Comparison of ENCODE assay signal across 8 mouse cellular contexts in the genomic region with DNA sequence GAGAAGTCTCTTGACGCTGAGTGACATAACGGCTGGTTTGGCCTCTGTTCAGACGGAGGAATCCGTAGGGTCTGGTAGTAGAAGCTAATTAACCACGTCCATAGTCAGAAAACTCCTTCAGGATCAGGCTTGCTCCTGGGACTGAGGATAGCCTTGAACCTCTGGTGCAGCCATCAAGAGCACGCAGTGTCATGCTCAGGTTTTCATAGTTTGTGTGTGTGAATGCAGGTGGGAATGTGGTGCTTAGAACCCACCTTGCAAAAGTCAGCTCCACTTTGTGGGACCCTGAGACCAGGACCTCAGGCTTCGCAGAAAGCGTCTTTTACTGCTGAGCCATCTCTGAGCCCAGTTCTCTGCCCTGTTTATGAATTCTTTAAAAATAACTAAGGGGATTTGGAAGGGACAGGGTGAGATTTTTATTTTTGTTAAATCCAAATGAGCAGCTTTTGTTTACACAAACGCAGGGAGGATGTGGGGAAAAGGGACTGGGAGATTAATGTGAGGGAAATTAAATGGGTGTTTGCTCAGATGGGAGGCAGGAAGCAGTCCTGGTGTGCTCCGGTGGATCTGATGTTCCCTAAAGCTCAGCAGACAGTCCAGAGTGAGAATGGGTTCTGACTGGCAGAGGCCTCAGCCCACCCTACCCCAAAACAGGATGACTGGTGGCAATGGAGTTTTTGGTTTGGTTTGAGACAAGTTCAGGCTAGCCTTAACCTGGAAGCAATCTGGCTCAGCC. TPM values are rescaled to one million over a fixed set of nuclear protein-coding genes. Genes with fewer than 3 reads are reported as not detected.
A peak's percentile ranks its signal among the peaks of the same experiment; 100 is the strongest.
DNase-seq lines count a peak whose midpoint lies in the region; ATAC-seq and TF ChIP-seq lines count a peak whose summit lies in the region.

No protein-coding gene starts in this region.

- H3K36me3 ChIP-seq in hindbrain, embryonic 11.5 days (ENCODE audit: control insufficient read depth, insufficient read depth, low read length): no peaks in the 10 kb centered on the region
- peaks cover 24% of the 10 kb centered on the region for H3K36me3 ChIP-seq in hindbrain, embryonic 10.5 days
- H3K36me3 ChIP-seq in hindbrain, embryonic 14.5 days (replicated peaks; ENCODE audit: control insufficient read depth, insufficient read depth): peaks cover 21% of the 10 kb centered on the region
- H3K36me3 ChIP-seq in lung, postnatal 0 days (ENCODE audit: insufficient read depth, low read length): peaks cover 29% of the 10 kb centered on the region

- WGBS in hindbrain, embryonic 11.5 days: 64% methylated on average over 10 of the region's 10 CpGs
- WGBS in hindbrain, embryonic 10.5 days: 71% methylated on average over 10 of the region's 10 CpGs
- 54% methylated on average over 10 of the region's 10 CpGs for WGBS in hindbrain, embryonic 14.5 days
- WGBS in lung, postnatal 0 days: 26% methylated on average over 10 of the region's 10 CpGs

- H3K9me3 ChIP-seq in hindbrain, embryonic 11.5 days (ENCODE audit: control insufficient read depth, low read length): no peaks in the 10 kb centered on the region
- H3K9me3 ChIP-seq in hindbrain, embryonic 10.5 days: no peaks in the 10 kb centered on the region
- no peaks in the 10 kb centered on the region for H3K9me3 ChIP-seq in hindbrain, embryonic 14.5 days (ENCODE audit: control insufficient read depth, low read length)
- H3K9me3 ChIP-seq in lung, postnatal 0 days (ENCODE audit: low read length): no peaks in the 10 kb centered on the region

- no peak for TF ChIP-seq CTCF in lung, postnatal 0 days (IDR thresholded peaks at IDR 0.05)

- no peak for DNase-seq in hindbrain, embryonic 11.5 days (ENCODE audit: low spot score)
- no peak for DNase-seq in hindbrain, embryonic 10.5 days (ENCODE audit: low spot score)
- DNase-seq in R1 (ENCODE audit: low read depth, low spot score): peak; percentile 30
- no peak for DNase-seq in hindbrain, embryonic 14.5 days (ENCODE audit: low spot score)
- peak; percentile 81 for DNase-seq in lung, postnatal 0 days (ENCODE audit: low spot score)
- no peak for DNase-seq in right cerebral cortex, postnatal 25 days
- no peak for DNase-seq in cerebellum, postnatal 14 days
- DNase-seq in embryo, embryonic 10.5 days (ENCODE audit: low spot score): no peak

- 0 out of 2 replicates have a peak overlapping the region, but pooled peaks have one; percentile 6 for H3K27ac ChIP-seq in hindbrain, embryonic 11.5 days (ENCODE audit: low read depth, low read length)
- no peak overlapping the region for H3K27ac ChIP-seq in hindbrain, embryonic 10.5 days
- peak overlapping the region; percentile 54; the same call in 1 of the 2 replicates for H3K27ac ChIP-seq in hindbrain, embryonic 14.5 days
- H3K27ac ChIP-seq in lung, postnatal 0 days (ENCODE audit: low read length): peak overlapping the region; percentile 99

- H3K4me2 ChIP-seq in hindbrain, embryonic 11.5 days (replicated peaks; ENCODE audit: low read depth, low read length): no peak overlapping the region
- peak overlapping the region; percentile 85 for H3K4me2 ChIP-seq in hindbrain, embryonic 14.5 days (replicated peaks)
- H3K4me2 ChIP-seq in lung, postnatal 0 days (replicated peaks; ENCODE audit: low read depth, low read length): peak overlapping the region; percentile 62

- no peaks in the 10 kb centered on the region for H3K27me3 ChIP-seq in hindbrain, embryonic 11.5 days (ENCODE audit: control insufficient read depth, insufficient read depth, low read length)
- no peaks in the 10 kb centered on the region for H3K27me3 ChIP-seq in hindbrain, embryonic 10.5 days (ENCODE audit: insufficient read depth, poor library complexity, severe bottlenecking)
- no peaks in the 10 kb centered on the region for H3K27me3 ChIP-seq in hindbrain, embryonic 14.5 days (ENCODE audit: control insufficient read depth, insufficient read depth, low read length)
- no peaks in the 10 kb centered on the region for H3K27me3 ChIP-seq in lung, postnatal 0 days (replicated peaks; ENCODE audit: insufficient read depth, low read length)

- H3K4me3 ChIP-seq in hindbrain, embryonic 11.5 days (ENCODE audit: low read depth, low read length): no peak overlapping the region
- H3K4me3 ChIP-seq in hindbrain, embryonic 10.5 days: no peak overlapping the region
- H3K4me3 ChIP-seq in hindbrain, embryonic 14.5 days (replicated peaks; ENCODE audit: low read length): no peak overlapping the region
- H3K4me3 ChIP-seq in lung, postnatal 0 days (ENCODE audit: low read depth, low read length): peak overlapping the region; percentile 90

- peak; percentile 56; the same call in 1 of the 2 replicates for TF ChIP-seq EP300 in lung, postnatal 0 days (IDR thresholded peaks at IDR 0.05)

- no peak for ATAC-seq in hindbrain, embryonic 11.5 days (ENCODE audit: low FRiP score)
- ATAC-seq in hindbrain, embryonic 14.5 days (ENCODE audit: low FRiP score): no peak
- peak; percentile 13; the same call in 1 of the 2 replicates for ATAC-seq in lung, postnatal 0 days

- no peak overlapping the region for H3K9ac ChIP-seq in hindbrain, embryonic 11.5 days (ENCODE audit: low read depth, low read length)
- H3K9ac ChIP-seq in hindbrain, embryonic 14.5 days: no peak overlapping the region
- H3K9ac ChIP-seq in lung, postnatal 0 days (replicated peaks; ENCODE audit: low read depth): peak overlapping the region; percentile 100

- H3K4me1 ChIP-seq in hindbrain, embryonic 11.5 days (replicated peaks; ENCODE audit: control insufficient read depth, insufficient read depth, low read length): no peaks in the 10 kb centered on the region; the same call in 1 of the 2 replicates
- H3K4me1 ChIP-seq in hindbrain, embryonic 10.5 days (replicated peaks): peaks cover 39% of the 10 kb centered on the region
- H3K4me1 ChIP-seq in hindbrain, embryonic 14.5 days (replicated peaks; ENCODE audit: control insufficient read depth, insufficient read depth, low read length): peaks cover 34% of the 10 kb centered on the region
- H3K4me1 ChIP-seq in lung, postnatal 0 days (ENCODE audit: insufficient read depth, low read depth, low read length): peaks cover 8% of the 10 kb centered on the region; the same call in 1 of the 2 replicates

RNA-seq across cellular contexts. Expression of a gene that starts 4.4 kb away (rescaled TPM):
- polyA plus RNA-seq in hindbrain, embryonic 11.5 days (2014; fragmentation: Nextera tagmentation; extraction: Ambion mirVana): 48.9 and 53.4 TPM in 2 replicates
- 36.3 and 38.1 TPM in 2 replicates for polyA plus RNA-seq in hindbrain, embryonic 10.5 days (2016; fragmentation: Nextera tagmentation; extraction: Ambion mirVana)
- polyA plus RNA-seq in hindbrain, embryonic 14.5 days (2014; fragmentation: Nextera tagmentation; extraction: Ambion mirVana): 53.2 and 71.4 TPM in 2 replicates
- 468 and 502 TPM in 2 replicates for polyA plus RNA-seq in lung, postnatal 0 days (2015; fragmentation: Nextera tagmentation; extraction: Ambion mirVana)

RNA-seq across cellular contexts. Expression of a gene that starts 14.7 kb away (rescaled TPM):
- polyA plus RNA-seq in hindbrain, embryonic 11.5 days (2014; fragmentation: Nextera tagmentation; extraction: Ambion mirVana): 0.46 and 0.70 TPM in 2 replicates
- polyA plus RNA-seq in hindbrain, embryonic 10.5 days (2016; fragmentation: Nextera tagmentation; extraction: Ambion mirVana): 0.55 and 0.93 TPM in 2 replicates
- 0.39 TPM in 1 of 2 replicates, not detected in the other for polyA plus RNA-seq in hindbrain, embryonic 14.5 days (2014; fragmentation: Nextera tagmentation; extraction: Ambion mirVana)
- polyA plus RNA-seq in lung, postnatal 0 days (2015; fragmentation: Nextera tagmentation; extraction: Ambion mirVana): 0.73 and 0.78 TPM in 2 replicates

RNA-seq across cellular contexts. Expression of a gene that starts 31.9 kb away (rescaled TPM):
- polyA plus RNA-seq in hindbrain, embryonic 11.5 days (2014; fragmentation: Nextera tagmentation; extraction: Ambion mirVana): 15.4 and 16.6 TPM in 2 replicates
- 25.3 and 29.4 TPM in 2 replicates for polyA plus RNA-seq in hindbrain, embryonic 10.5 days (2016; fragmentation: Nextera tagmentation; extraction: Ambion mirVana)
- 11.0 and 18.5 TPM in 2 replicates for polyA plus RNA-seq in hindbrain, embryonic 14.5 days (2014; fragmentation: Nextera tagmentation; extraction: Ambion mirVana)
- polyA plus RNA-seq in lung, postnatal 0 days (2015; fragmentation: Nextera tagmentation; extraction: Ambion mirVana): 36.7 and 43.2 TPM in 2 replicates

RNA-seq across cellular contexts. Expression of a gene that starts 34.3 kb away (rescaled TPM):
- 2.0 and 2.4 TPM in 2 replicates for polyA plus RNA-seq in hindbrain, embryonic 11.5 days (2014; fragmentation: Nextera tagmentation; extraction: Ambion mirVana)
- 0.92 and 1.5 TPM in 2 replicates for polyA plus RNA-seq in hindbrain, embryonic 10.5 days (2016; fragmentation: Nextera tagmentation; extraction: Ambion mirVana)
- polyA plus RNA-seq in hindbrain, embryonic 14.5 days (2014; fragmentation: Nextera tagmentation; extraction: Ambion mirVana): 17.5 and 22.3 TPM in 2 replicates
- polyA plus RNA-seq in lung, postnatal 0 days (2015; fragmentation: Nextera tagmentation; extraction: Ambion mirVana): 0.18 and 0.37 TPM in 2 replicates

RNA-seq across cellular contexts. Expression of a gene that starts 37.1 kb away (rescaled TPM):
- polyA plus RNA-seq in hindbrain, embryonic 11.5 days (2014; fragmentation: Nextera tagmentation; extraction: Ambion mirVana): 1.5 and 1.6 TPM in 2 replicates
- 0.89 and 2.2 TPM in 2 replicates for polyA plus RNA-seq in hindbrain, embryonic 10.5 days (2016; fragmentation: Nextera tagmentation; extraction: Ambion mirVana)
- polyA plus RNA-seq in hindbrain, embryonic 14.5 days (2014; fragmentation: Nextera tagmentation; extraction: Ambion mirVana): 1.9 and 2.1 TPM in 2 replicates
- 0.27 and 0.35 TPM in 2 replicates for polyA plus RNA-seq in lung, postnatal 0 days (2015; fragmentation: Nextera tagmentation; extraction: Ambion mirVana)

Comparison
In these comparisons a context has a peak if more than half of its experiments do, and no peak if none do; other contexts are left out.
1. DNase-seq: peak in R1 (single experiment) and lung, postnatal 0 days (single experiment); none in hindbrain, embryonic 11.5 days (single experiment), hindbrain, embryonic 10.5 days (single experiment), hindbrain, embryonic 14.5 days (single experiment), right cerebral cortex, postnatal 25 days (single experiment), cerebellum, postnatal 14 days (0 of 2) and embryo, embryonic 10.5 days (single experiment).